Mouse (Mus musculus): ENCODE results near the gene Gm4869. TPM values are rescaled to one million over a fixed set of nuclear protein-coding genes. Genes with fewer than 3 reads are reported as not detected.

The Gm4869 gene
- polyA plus RNA-seq (2014; fragmentation: Nextera tagmentation; extraction: Ambion mirVana): not detected in 2 replicates

GRCm38 (mm10) chr5:140445345-140445744, at the start of gene Gm4869:
TSS of gene Gm4869 (plus strand) at chr5:140445645.
- 83% methylated on average over 5 of the region's 5 CpGs for WGBS (ENCODE audit: insufficient replicate concordance)
- no peaks in the 10 kb centered on the region for H3K9me3 ChIP-seq (replicated peaks; ENCODE audit: control insufficient read depth, low read length)
- H3K36me3 ChIP-seq (ENCODE audit: control insufficient read depth, insufficient read depth, low read length): peaks cover 23% of the 10 kb centered on the region
- no peaks in the 10 kb centered on the region for H3K27me3 ChIP-seq (ENCODE audit: control insufficient read depth, insufficient read depth, low read length)
- no peak within 1 kb of the TSS for H3K4me2 ChIP-seq
- H3K4me1 ChIP-seq (ENCODE audit: control insufficient read depth, insufficient read depth, low read length): peaks cover 7% of the 10 kb centered on the region; the same call in 1 of the 2 replicates
- H3K4me3 ChIP-seq (ENCODE audit: low read depth, low read length): no peak within 1 kb of the TSS
- ATAC-seq (replicated peaks; ENCODE audit: insufficient number of reproducible peaks, low FRiP score, low TSS enrichment): no peak
- H3K9ac ChIP-seq (ENCODE audit: low read depth, low read length): no peak within 1 kb of the TSS
- H3K27ac ChIP-seq (ENCODE audit: low read depth, low read length): 0 out of 2 replicates have a peak within 1 kb of the TSS, but pooled peaks have one; percentile 22

DNA sequence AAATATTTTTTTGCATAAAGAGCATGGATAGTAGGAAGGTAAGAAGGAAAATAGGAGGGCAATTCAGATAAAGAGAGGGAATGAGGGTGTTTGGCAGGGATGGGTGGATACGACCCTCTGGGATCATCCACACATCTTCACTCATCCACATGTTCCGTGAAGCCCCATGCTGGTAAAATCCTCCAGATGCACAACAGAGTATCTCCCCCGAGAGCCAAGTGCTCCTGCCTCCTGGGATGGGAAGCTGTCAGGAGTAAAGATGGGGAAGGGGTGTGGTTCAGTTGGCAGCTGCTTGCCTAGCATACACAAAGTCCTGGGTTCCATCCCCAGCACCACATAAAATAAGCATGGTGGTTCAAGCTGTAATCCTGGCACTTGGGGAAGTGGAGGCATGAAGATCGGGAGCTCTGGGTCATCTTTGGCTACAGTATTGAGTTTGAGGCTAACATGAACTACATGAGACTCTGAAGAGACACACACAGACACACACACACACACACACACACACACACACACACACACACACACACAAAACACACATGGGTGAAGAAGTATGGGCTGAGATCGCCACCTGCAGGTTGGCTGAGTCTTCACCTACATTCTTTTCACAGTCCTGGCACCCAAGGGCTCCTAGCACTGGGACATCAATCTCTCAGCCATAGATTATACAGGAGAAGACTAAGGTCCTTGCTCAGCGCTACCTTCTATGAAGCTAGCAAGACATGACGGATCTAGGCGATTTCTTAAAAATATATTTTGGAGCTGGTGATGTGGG, 49.1 kb upstream of the Gm4869 start:
- Histone ChIP-seq H3K27me3 (ENCODE audit: control insufficient read depth, insufficient read depth, low read length) (no peaks in the 10 kb centered on the region), H3K27ac (ENCODE audit: low read depth, low read length) (no peak overlapping the region), H3K4me1 (ENCODE audit: control insufficient read depth, insufficient read depth, low read length) (no peaks in the 10 kb centered on the region), H3K36me3 (ENCODE audit: control insufficient read depth, insufficient read depth, low read length) (no peaks in the 10 kb centered on the region), H3K9me3 (replicated peaks; ENCODE audit: control insufficient read depth, low read length) (no peaks in the 10 kb centered on the region), H3K4me3 (ENCODE audit: low read depth, low read length) (no peak overlapping the region), H3K4me2 (no peak overlapping the region), H3K9ac (ENCODE audit: low read depth, low read length) (no peak overlapping the region)
- 51% methylated on average over 8 of the region's 8 CpGs for WGBS (ENCODE audit: insufficient replicate concordance)
- ATAC-seq (replicated peaks; ENCODE audit: insufficient number of reproducible peaks, low FRiP score, low TSS enrichment): no peak

DNA sequence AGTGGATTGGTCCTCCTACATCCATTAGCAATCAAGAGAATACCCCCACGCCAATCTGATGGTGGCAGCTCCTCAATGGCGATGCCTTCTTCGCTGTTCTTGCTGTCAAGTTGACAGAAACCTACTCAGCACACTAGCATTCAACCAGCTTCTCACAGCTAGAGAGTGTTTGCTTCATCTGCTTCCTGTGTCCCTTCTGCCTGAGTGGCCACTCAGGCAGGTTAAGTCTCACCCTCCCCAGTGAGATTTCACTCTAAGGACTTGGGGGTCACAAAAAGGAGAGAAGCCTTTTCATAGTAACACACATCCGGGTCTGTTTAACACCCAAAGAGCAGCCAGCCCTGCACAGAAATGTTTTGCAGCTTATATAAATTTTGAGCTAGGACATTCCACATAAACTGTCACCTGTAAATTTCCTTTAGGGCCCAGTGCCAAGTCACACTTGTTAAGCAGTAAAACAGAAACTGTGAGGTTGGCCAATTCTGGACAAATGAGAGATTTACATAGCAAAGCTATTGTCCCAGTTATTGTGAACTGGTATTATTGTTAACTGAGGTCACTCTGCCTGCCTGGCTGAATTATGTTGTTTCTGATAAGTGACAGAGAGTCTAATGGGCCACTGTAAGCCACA, 42.7 kb upstream of the Gm4869 start:
- H3K27ac ChIP-seq (ENCODE audit: low read depth, low read length): no peak overlapping the region
- WGBS (ENCODE audit: insufficient replicate concordance): 77% methylated on average over 4 of the region's 4 CpGs
- H3K27me3 ChIP-seq (ENCODE audit: control insufficient read depth, insufficient read depth, low read length): no peaks in the 10 kb centered on the region
- no peaks in the 10 kb centered on the region for H3K36me3 ChIP-seq (ENCODE audit: control insufficient read depth, insufficient read depth, low read length)
- H3K9me3 ChIP-seq (replicated peaks; ENCODE audit: control insufficient read depth, low read length): no peaks in the 10 kb centered on the region
- H3K4me3 ChIP-seq (ENCODE audit: low read depth, low read length): no peak overlapping the region
- ATAC-seq (replicated peaks; ENCODE audit: insufficient number of reproducible peaks, low FRiP score, low TSS enrichment): no peak
- H3K4me1 ChIP-seq (ENCODE audit: control insufficient read depth, insufficient read depth, low read length): no peaks in the 10 kb centered on the region
- no peak overlapping the region for H3K4me2 ChIP-seq
- no peak overlapping the region for H3K9ac ChIP-seq (ENCODE audit: low read depth, low read length)

DNA sequence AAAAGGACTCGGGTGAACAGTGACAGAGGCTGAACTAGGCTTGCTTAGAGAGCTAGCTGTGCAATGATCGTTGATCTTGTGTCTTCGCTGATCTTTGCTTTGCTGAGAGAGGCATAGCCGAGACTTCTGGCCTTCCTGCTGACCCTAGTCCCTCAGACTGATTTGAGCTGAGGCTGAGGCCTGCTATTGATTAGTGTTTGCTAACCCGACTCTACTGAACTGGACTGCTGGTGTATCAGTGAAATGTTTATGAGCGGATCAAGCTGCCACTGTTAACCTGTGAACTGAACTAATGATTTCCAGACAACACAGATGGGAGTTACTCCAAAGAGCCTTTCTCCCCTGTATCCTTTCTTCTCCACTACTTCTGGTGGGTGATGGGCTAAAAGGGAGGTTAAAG, 40.3 kb upstream of the Gm4869 start:
- Histone ChIP-seq H3K36me3 (ENCODE audit: control insufficient read depth, insufficient read depth, low read length) (no peaks in the 10 kb centered on the region), H3K4me3 (ENCODE audit: low read depth, low read length) (no peak overlapping the region), H3K27ac (ENCODE audit: low read depth, low read length) (no peak overlapping the region), H3K9me3 (replicated peaks; ENCODE audit: control insufficient read depth, low read length) (no peaks in the 10 kb centered on the region), H3K4me2 (no peak overlapping the region), H3K9ac (ENCODE audit: low read depth, low read length) (no peak overlapping the region), H3K27me3 (ENCODE audit: control insufficient read depth, insufficient read depth, low read length) (no peaks in the 10 kb centered on the region), H3K4me1 (ENCODE audit: control insufficient read depth, insufficient read depth, low read length) (no peaks in the 10 kb centered on the region)
- ATAC-seq (replicated peaks; ENCODE audit: insufficient number of reproducible peaks, low FRiP score, low TSS enrichment): no peak
- WGBS (ENCODE audit: insufficient replicate concordance): 83% methylated on average over 6 of the region's 6 CpGs

DNA sequence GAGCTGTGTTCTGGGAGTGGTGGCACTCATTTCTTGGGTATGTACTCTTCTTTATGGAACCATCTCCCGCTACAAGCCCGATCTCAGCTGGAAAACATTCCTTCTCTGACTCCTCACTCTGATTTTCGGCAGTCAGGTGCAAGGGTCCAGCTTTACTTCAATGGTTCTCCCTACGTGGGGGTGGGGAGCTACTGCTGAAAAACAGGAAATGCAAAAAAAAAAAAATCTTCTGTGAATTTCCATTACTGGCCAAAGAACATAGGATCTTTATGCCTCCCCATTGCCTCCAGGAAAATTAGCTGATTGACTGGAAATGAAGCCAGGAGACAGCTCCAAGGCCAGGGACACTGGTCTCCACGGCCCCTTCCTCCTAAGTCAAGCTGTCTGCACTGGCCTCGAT, 38.8 kb upstream of the Gm4869 start:
- Histone ChIP-seq H3K36me3 (ENCODE audit: control insufficient read depth, insufficient read depth, low read length) (no peaks in the 10 kb centered on the region), H3K27me3 (ENCODE audit: control insufficient read depth, insufficient read depth, low read length) (no peaks in the 10 kb centered on the region), H3K4me1 (ENCODE audit: control insufficient read depth, insufficient read depth, low read length) (no peaks in the 10 kb centered on the region), H3K9ac (ENCODE audit: low read depth, low read length) (no peak overlapping the region), H3K27ac (ENCODE audit: low read depth, low read length) (no peak overlapping the region), H3K9me3 (replicated peaks; ENCODE audit: control insufficient read depth, low read length) (no peaks in the 10 kb centered on the region), H3K4me2 (no peak overlapping the region), H3K4me3 (ENCODE audit: low read depth, low read length) (no peak overlapping the region)
- WGBS (ENCODE audit: insufficient replicate concordance): 67% methylated on average over 6 of the region's 6 CpGs
- no peak for ATAC-seq (replicated peaks; ENCODE audit: insufficient number of reproducible peaks, low FRiP score, low TSS enrichment)

GRCm38 (mm10) chr5:140408801-140409200, 36.6 kb upstream of the Gm4869 start:
- ATAC-seq (replicated peaks; ENCODE audit: insufficient number of reproducible peaks, low FRiP score, low TSS enrichment): no peak
- H3K27ac ChIP-seq (ENCODE audit: low read depth, low read length): no peak overlapping the region
- no peaks in the 10 kb centered on the region for H3K36me3 ChIP-seq (ENCODE audit: control insufficient read depth, insufficient read depth, low read length)
- no peak overlapping the region for H3K4me2 ChIP-seq
- H3K4me1 ChIP-seq (ENCODE audit: control insufficient read depth, insufficient read depth, low read length): no peaks in the 10 kb centered on the region
- H3K9me3 ChIP-seq (replicated peaks; ENCODE audit: control insufficient read depth, low read length): no peaks in the 10 kb centered on the region
- H3K27me3 ChIP-seq (ENCODE audit: control insufficient read depth, insufficient read depth, low read length): no peaks in the 10 kb centered on the region
- H3K4me3 ChIP-seq (ENCODE audit: low read depth, low read length): no peak overlapping the region
- H3K9ac ChIP-seq (ENCODE audit: low read depth, low read length): no peak overlapping the region

- H3K9me3 ChIP-seq (replicated peaks; ENCODE audit: control insufficient read depth, low read length): no peaks in the 10 kb centered on the region
- no peak for ATAC-seq (replicated peaks; ENCODE audit: insufficient number of reproducible peaks, low FRiP score, low TSS enrichment)
- H3K4me1 ChIP-seq (ENCODE audit: control insufficient read depth, insufficient read depth, low read length): no peaks in the 10 kb centered on the region
- H3K4me3 ChIP-seq (ENCODE audit: low read depth, low read length): no peak overlapping the region
- no peak overlapping the region for H3K27ac ChIP-seq (ENCODE audit: low read depth, low read length)
- H3K36me3 ChIP-seq (ENCODE audit: control insufficient read depth, insufficient read depth, low read length): no peaks in the 10 kb centered on the region
- H3K27me3 ChIP-seq (ENCODE audit: control insufficient read depth, insufficient read depth, low read length): no peaks in the 10 kb centered on the region
- H3K9ac ChIP-seq (ENCODE audit: low read depth, low read length): no peak overlapping the region
- 25% methylated on average over 8 of the region's 8 CpGs for WGBS (ENCODE audit: insufficient replicate concordance)
- H3K4me2 ChIP-seq: no peak overlapping the region
These were observed 34.1 kb upstream of the Gm4869 start for GRCm38 (mm10) chr5:140411339-140411738.

GRCm38 (mm10) chr5:140414647-140415046, 30.8 kb upstream of the Gm4869 start:
- no peak for ATAC-seq (replicated peaks; ENCODE audit: insufficient number of reproducible peaks, low FRiP score, low TSS enrichment)
- 60% methylated on average over 4 of the region's 4 CpGs for WGBS (ENCODE audit: insufficient replicate concordance)
- H3K9ac ChIP-seq (ENCODE audit: low read depth, low read length): no peak overlapping the region
- H3K4me2 ChIP-seq: no peak overlapping the region
- no peaks in the 10 kb centered on the region for H3K36me3 ChIP-seq (ENCODE audit: control insufficient read depth, insufficient read depth, low read length)
- no peak overlapping the region for H3K4me3 ChIP-seq (ENCODE audit: low read depth, low read length)
- no peak overlapping the region for H3K27ac ChIP-seq (ENCODE audit: low read depth, low read length)
- no peaks in the 10 kb centered on the region for H3K27me3 ChIP-seq (ENCODE audit: control insufficient read depth, insufficient read depth, low read length)
- H3K9me3 ChIP-seq (replicated peaks; ENCODE audit: control insufficient read depth, low read length): no peaks in the 10 kb centered on the region
- H3K4me1 ChIP-seq (ENCODE audit: control insufficient read depth, insufficient read depth, low read length): no peaks in the 10 kb centered on the region
